Mouse (Mus musculus): ENCODE measurements around the gene Olfr559.

DNA sequence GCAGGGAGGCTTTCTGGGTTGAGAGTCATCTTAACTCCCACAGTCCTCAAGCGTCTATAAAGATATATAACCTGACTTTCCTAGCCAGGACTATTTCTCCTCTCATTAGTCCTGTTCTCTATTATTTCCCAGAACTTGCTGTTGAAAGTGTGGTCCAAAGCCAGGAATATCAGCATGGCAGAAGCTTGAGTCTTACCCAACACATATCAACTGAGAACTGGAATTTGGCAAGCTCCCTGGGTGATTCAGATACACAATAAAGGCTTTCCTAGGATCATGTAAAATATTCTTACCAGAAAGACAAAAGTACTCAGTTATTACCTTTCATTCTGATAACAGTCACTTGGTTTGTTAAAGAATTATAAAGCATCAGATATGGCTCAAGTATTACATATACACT is 45.4 kb downstream of the Olfr559 start:
- no peak for TF ChIP-seq CTCF (IDR thresholded peaks at IDR 0.05; ENCODE audit: low read depth, low read length)
- no peak for TF ChIP-seq POLR2A (IDR thresholded peaks at IDR 0.05; ENCODE audit: borderline replicate concordance, low read depth, low read length)
